Mouse (Mus musculus): ENCODE results near the gene Bckdk.

DNA sequence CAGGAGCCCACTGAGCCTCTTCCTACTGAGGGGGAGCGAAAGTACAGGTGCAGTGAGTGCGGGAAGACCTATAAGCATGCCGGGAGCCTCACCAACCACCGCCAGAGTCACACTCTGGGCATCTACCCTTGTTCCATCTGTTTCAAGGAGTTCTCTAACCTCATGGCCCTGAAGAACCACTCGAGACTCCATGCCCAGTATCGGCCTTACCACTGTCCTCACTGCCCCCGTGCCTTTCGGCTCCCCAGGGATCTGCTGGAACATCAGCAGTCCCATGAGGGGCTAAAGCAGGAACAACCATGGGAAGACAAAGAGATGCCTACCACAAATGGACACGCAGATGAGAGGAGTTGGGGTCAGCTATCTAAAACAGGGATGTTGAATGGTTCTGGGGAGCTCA is 24.6 kb upstream of the Bckdk start:
- TF ChIP-seq CTCF (IDR thresholded peaks at IDR 0.05; ENCODE audit: low read depth) (no peak), EP300 (IDR thresholded peaks at IDR 0.05; ENCODE audit: low read depth) (no peak)

Data from heart, postnatal 0 days (tissue).